Mouse (Mus musculus): ENCODE measurements around the gene Adam33. TPM values are rescaled to one million over a fixed set of nuclear protein-coding genes. Genes with fewer than 3 reads are reported as not detected.

The Adam33 gene
- 3.7 TPM for polyA plus RNA-seq (2014; fragmentation: Illumina TruSeq; extraction: RNeasy Lipid Tissue Mini Kit (QIAGEN cat#74804); ENCODE audit: low read depth, low replicate concordance)

GRCm38 (mm10) chr2:131063404-131063864 lies at the start of gene Adam33:
TSS of gene Adam33 (minus strand) at chr2:131063814.

GRCm38 (mm10) chr2:131086667-131087390 lies 23.2 kb upstream of the Adam33 start, which contains the start of gene Siglec1:
TSS of gene Siglec1 (minus strand) at chr2:131086765.

GRCm38 (mm10) chr2:131042988-131043387 lies 20.6 kb downstream of the Adam33 start, which contains the start of gene Gfra4:
TSS of gene Gfra4 (minus strand) at chr2:131043088.

Other genes starting within 250 kb of the Adam33 start
- gene 4930402H24Rik, start 157.4 kb downstream of the Adam33 start, polyA plus RNA-seq (2014; fragmentation: Illumina TruSeq; extraction: RNeasy Lipid Tissue Mini Kit (QIAGEN cat#74804); ENCODE audit: low read depth, low replicate concordance): 37.9 TPM
- 14.7 TPM for gene Atrn, start 157.3 kb downstream of the Adam33 start, polyA plus RNA-seq (2014; fragmentation: Illumina TruSeq; extraction: RNeasy Lipid Tissue Mini Kit (QIAGEN cat#74804); ENCODE audit: low read depth, low replicate concordance)
- 11.4 TPM for gene Gfra4, start 20.7 kb downstream of the Adam33 start, polyA plus RNA-seq (2014; fragmentation: Illumina TruSeq; extraction: RNeasy Lipid Tissue Mini Kit (QIAGEN cat#74804); ENCODE audit: low read depth, low replicate concordance)
- 1.8 TPM for gene Siglec1, start 23.0 kb upstream of the Adam33 start, polyA plus RNA-seq (2014; fragmentation: Illumina TruSeq; extraction: RNeasy Lipid Tissue Mini Kit (QIAGEN cat#74804); ENCODE audit: low read depth, low replicate concordance)
- 21.7 TPM for gene Hspa12b, start 63.5 kb upstream of the Adam33 start, polyA plus RNA-seq (2014; fragmentation: Illumina TruSeq; extraction: RNeasy Lipid Tissue Mini Kit (QIAGEN cat#74804); ENCODE audit: low read depth, low replicate concordance)
- not detected for gene Gm11037, start 69.7 kb upstream of the Adam33 start, polyA plus RNA-seq (2014; fragmentation: Illumina TruSeq; extraction: RNeasy Lipid Tissue Mini Kit (QIAGEN cat#74804); ENCODE audit: low read depth, low replicate concordance)
- 10.3 TPM for gene 1700037H04Rik, start 96.3 kb upstream of the Adam33 start, polyA plus RNA-seq (2014; fragmentation: Illumina TruSeq; extraction: RNeasy Lipid Tissue Mini Kit (QIAGEN cat#74804); ENCODE audit: low read depth, low replicate concordance)
- 83.1 TPM for gene Cenpb, start 116.3 kb upstream of the Adam33 start, polyA plus RNA-seq (2014; fragmentation: Illumina TruSeq; extraction: RNeasy Lipid Tissue Mini Kit (QIAGEN cat#74804); ENCODE audit: low read depth, low replicate concordance)
- gene Cdc25b, start 123.1 kb upstream of the Adam33 start, polyA plus RNA-seq (2014; fragmentation: Illumina TruSeq; extraction: RNeasy Lipid Tissue Mini Kit (QIAGEN cat#74804); ENCODE audit: low read depth, low replicate concordance): 3.6 TPM
- 5.3 TPM for gene Spef1, start 123.5 kb upstream of the Adam33 start, polyA plus RNA-seq (2014; fragmentation: Illumina TruSeq; extraction: RNeasy Lipid Tissue Mini Kit (QIAGEN cat#74804); ENCODE audit: low read depth, low replicate concordance)
- 41.9 TPM for gene Ap5s1, start 143.3 kb upstream of the Adam33 start, polyA plus RNA-seq (2014; fragmentation: Illumina TruSeq; extraction: RNeasy Lipid Tissue Mini Kit (QIAGEN cat#74804); ENCODE audit: low read depth, low replicate concordance)
- gene Mavs, start 170.2 kb upstream of the Adam33 start, polyA plus RNA-seq (2014; fragmentation: Illumina TruSeq; extraction: RNeasy Lipid Tissue Mini Kit (QIAGEN cat#74804); ENCODE audit: low read depth, low replicate concordance): 56.9 TPM
- 21.8 TPM for gene Pank2, start 198.7 kb upstream of the Adam33 start, polyA plus RNA-seq (2014; fragmentation: Illumina TruSeq; extraction: RNeasy Lipid Tissue Mini Kit (QIAGEN cat#74804); ENCODE audit: low read depth, low replicate concordance)

All from heart, adult 10 weeks (tissue).